ENCODE assay signal across 40 mouse cellular contexts in the genomic region with DNA sequence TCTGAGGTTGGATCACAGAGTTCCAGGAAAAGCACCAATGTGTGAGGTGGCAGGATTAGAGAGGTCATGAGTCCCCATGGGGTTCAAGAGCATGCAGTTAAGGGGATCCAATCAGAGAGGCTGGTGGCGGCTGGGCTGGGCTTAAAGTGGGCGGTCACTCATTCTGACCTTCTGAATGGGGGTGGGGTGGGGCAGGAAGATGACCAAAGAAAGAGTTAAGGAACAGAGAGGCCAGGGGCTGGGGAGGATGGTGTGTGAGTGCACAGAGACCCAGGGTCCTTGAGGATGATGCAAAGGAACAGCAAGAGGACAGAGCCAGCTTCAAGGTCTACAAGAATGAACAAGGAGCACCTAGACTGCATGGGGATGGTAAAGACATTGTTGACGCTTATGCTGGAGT. TPM values are rescaled to one million over a fixed set of nuclear protein-coding genes. Genes with fewer than 3 reads are reported as not detected.
"Had no signal": no experiment of that assay in that cellular context is flagged by ENCODE, and none has a peak within 500 bp of the region (broad histone marks: within the 10 kb centered on the region; RNA-seq: fewer than 3 reads in every experiment).

No protein-coding gene starts in this region.

- H3K27ac ChIP-seq: heart, embryonic 10.5 days; hindbrain, embryonic 10.5 days; hindbrain, embryonic 12.5 days; hindbrain, embryonic 14.5 days; intestine, embryonic 15.5 days; layer of hippocampus, adult 2 months; left cerebral cortex, adult 2 months; limb, embryonic 10.5 days; limb, embryonic 12.5 days; liver, embryonic 13.5 days had no signal

- H3K36me3 ChIP-seq: heart, embryonic 10.5 days; heart, embryonic 12.5 days; hindbrain, embryonic 10.5 days; hindbrain, embryonic 12.5 days; intestine, embryonic 15.5 days; limb, embryonic 10.5 days; limb, embryonic 12.5 days; liver, embryonic 13.5 days had no signal

- H3K4me1 ChIP-seq: heart, embryonic 12.5 days; intestine, embryonic 15.5 days; limb, embryonic 12.5 days; liver, embryonic 13.5 days had no signal

- H3K27me3 ChIP-seq: hindbrain, embryonic 12.5 days; intestine, embryonic 15.5 days; limb, embryonic 12.5 days; liver, embryonic 13.5 days had no signal

- H3K4me3 ChIP-seq: heart, embryonic 10.5 days; heart, embryonic 12.5 days; hindbrain, embryonic 10.5 days; hindbrain, embryonic 12.5 days; intestine, embryonic 15.5 days; layer of hippocampus, adult 2 months; left cerebral cortex, adult 2 months; limb, embryonic 10.5 days; limb, embryonic 12.5 days; liver, embryonic 13.5 days had no signal

- DNase-seq: gastrocnemius, postnatal 14 days; gastrocnemius, postnatal 36 days; heart, adult 18-20 months; heart, postnatal 10 days; heart, postnatal 4 days; kidney, adult 18-20 months; kidney, adult 8-10 months; kidney, postnatal 10 days; kidney, postnatal 25 days; kidney, postnatal 4 days; liver; liver, embryonic 13.5 days had no signal

- ATAC-seq: hindbrain, embryonic 16.5 days; inflammation-experienced regulatory T-cells, adult 6 months; intestine, embryonic 15.5 days; intestine, postnatal 0 days had no signal

RNA-seq across cellular contexts. Expression of gene 1700067P10Rik, which starts 19.4 kb away (rescaled TPM):
- total RNA-seq: gastrocnemius, adult 18-20 months; gastrocnemius, adult 8-10 months; gastrocnemius, postnatal 14 days; gastrocnemius, postnatal 36 days; heart, adult 18-20 months; heart, adult 8-10 months; heart, postnatal 10 days; heart, postnatal 25 days; heart, postnatal 4 days; layer of hippocampus, adult 2 months; layer of hippocampus, postnatal 10 days; layer of hippocampus, postnatal 25 days; left cerebral cortex, adult 2 months; left cerebral cortex, postnatal 14 days; left cerebral cortex, postnatal 36 days had no signal
- polyA plus RNA-seq: heart, embryonic 10.5 days; heart, embryonic 12.5 days; heart, embryonic 14.5 days; heart, embryonic 16.5 days; hindbrain, embryonic 14.5 days; inflammation-experienced regulatory T-cells, adult 6 months; intestine, embryonic 15.5 days; intestine, postnatal 0 days; kidney, embryonic 14.5 days; kidney, embryonic 16.5 days; limb, embryonic 10.5 days; limb, embryonic 12.5 days; liver, embryonic 11.5 days; liver, embryonic 13.5 days had no signal

RNA-seq across cellular contexts. Expression of gene 9830107B12Rik, which starts 37.5 kb away (rescaled TPM):
- total RNA-seq: gastrocnemius, adult 18-20 months; gastrocnemius, adult 8-10 months; gastrocnemius, postnatal 36 days; heart, adult 18-20 months; heart, adult 8-10 months; heart, postnatal 10 days; heart, postnatal 25 days; heart, postnatal 4 days; layer of hippocampus, adult 2 months; layer of hippocampus, postnatal 10 days; layer of hippocampus, postnatal 25 days; left cerebral cortex, adult 2 months; left cerebral cortex, postnatal 14 days; left cerebral cortex, postnatal 36 days had no signal
- polyA plus RNA-seq: gonadal fat pad, adult 2 months; heart, embryonic 10.5 days; heart, embryonic 12.5 days; heart, embryonic 14.5 days; heart, embryonic 16.5 days; hindbrain, embryonic 10.5 days; hindbrain, embryonic 14.5 days; hindbrain, embryonic 16.5 days; inflammation-experienced regulatory T-cells, adult 6 months; intestine, postnatal 0 days; kidney, embryonic 14.5 days; kidney, embryonic 16.5 days; limb, embryonic 10.5 days; limb, embryonic 12.5 days; limb, embryonic 14.5 days had no signal

RNA-seq across cellular contexts. Expression of gene A530064D06Rik, which starts 58.6 kb away (rescaled TPM):
- total RNA-seq: gastrocnemius, adult 18-20 months; gastrocnemius, adult 8-10 months; gastrocnemius, postnatal 14 days; gastrocnemius, postnatal 36 days; heart, adult 18-20 months; heart, postnatal 10 days; heart, postnatal 25 days; heart, postnatal 4 days; layer of hippocampus, adult 2 months; layer of hippocampus, postnatal 10 days; layer of hippocampus, postnatal 25 days; left cerebral cortex, adult 2 months; left cerebral cortex, postnatal 14 days; left cerebral cortex, postnatal 36 days had no signal
- polyA plus RNA-seq: heart, embryonic 10.5 days; heart, embryonic 12.5 days; heart, embryonic 14.5 days; hindbrain, embryonic 10.5 days; hindbrain, embryonic 12.5 days; hindbrain, embryonic 14.5 days; hindbrain, embryonic 16.5 days; intestine, postnatal 0 days; kidney, embryonic 14.5 days; limb, embryonic 10.5 days; limb, embryonic 12.5 days; liver, embryonic 11.5 days had no signal
